Mouse (Mus musculus): ENCODE data around the gene Olfr329-ps. TPM values are rescaled to one million over a fixed set of nuclear protein-coding genes. Genes with fewer than 3 reads are reported as not detected.
"Not testable (repeated sequence)": the region's sequence is repeated elsewhere in the genome, so short reads cannot be mapped to it uniquely, and the experiment has no call there.

The Olfr329-ps gene
- not detected in 2 replicates for polyA plus RNA-seq (2015; fragmentation: Nextera tagmentation; extraction: Ambion mirVana)

DNA sequence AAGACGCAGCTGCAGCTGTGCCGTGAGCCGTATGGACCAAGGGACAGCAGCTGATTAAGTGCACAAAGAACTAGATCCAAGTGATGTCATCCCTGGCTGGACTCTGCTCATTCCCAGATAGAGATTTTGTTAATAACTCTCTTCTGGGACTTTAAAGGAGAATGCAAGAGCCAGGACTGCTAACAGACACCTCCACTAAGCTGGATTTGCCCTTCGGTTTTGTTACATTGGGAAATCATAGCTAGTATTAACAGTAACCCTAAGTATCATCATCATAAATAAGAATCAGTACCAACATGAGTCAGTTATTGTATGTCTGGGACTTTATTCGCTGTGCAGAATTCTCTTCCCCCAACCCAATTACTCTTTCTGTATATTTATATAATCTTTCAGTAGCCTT is at the start of gene Olfr329-ps:
Gene Olfr329-ps (minus strand): TSS at position 101 of the 400 bp plus-strand sequence.
- Histone ChIP-seq H3K4me2 (ENCODE audit: low read length) (no peak within 1 kb of the TSS), H3K9ac (ENCODE audit: low read depth, low read length) (no peak within 1 kb of the TSS), H3K4me3 (ENCODE audit: low read depth, low read length) (no peak within 1 kb of the TSS), H3K27ac (ENCODE audit: low read length) (no peak within 1 kb of the TSS), H3K9me3 (replicated peaks; ENCODE audit: control insufficient read depth, low read length, poor library complexity, severe bottlenecking) (no peaks in the 10 kb centered on the region), H3K36me3 (ENCODE audit: control insufficient read depth, insufficient read depth, low read length) (no peaks in the 10 kb centered on the region), H3K4me1 (ENCODE audit: control insufficient read depth, insufficient read depth, low read length) (no peaks in the 10 kb centered on the region), H3K27me3 (ENCODE audit: control insufficient read depth, insufficient read depth, low read depth, low read length) (no peaks in the 10 kb centered on the region)
- ATAC-seq, result no peak
- 89% methylated on average over 5 of the region's 5 CpGs for WGBS

DNA sequence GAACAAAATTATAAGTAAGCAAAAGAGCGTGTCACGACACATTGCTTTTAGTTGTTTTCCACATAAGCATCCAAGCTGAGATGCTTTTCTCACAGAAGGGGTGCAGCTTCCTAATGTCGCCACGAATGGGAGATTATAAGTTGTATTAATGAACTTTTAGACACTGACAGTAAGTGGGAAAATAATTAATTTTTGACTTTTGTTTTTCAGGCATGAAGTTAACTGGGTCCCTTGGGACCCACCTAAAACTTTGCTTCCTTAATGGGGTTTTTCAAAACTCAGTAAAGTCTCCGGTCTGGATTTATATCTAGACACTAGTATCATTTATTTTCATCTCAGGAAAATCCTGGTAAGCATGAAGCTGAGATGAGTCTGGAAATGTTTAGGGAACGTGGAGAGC is 48.6 kb upstream of the Olfr329-ps start, which contains the start of gene Olfr324:
Gene Olfr324 (plus strand): TSS at position 301 of the 400 bp plus-strand sequence.
- WGBS, result 86% methylated on average over 6 of the region's 6 CpGs
- H3K9ac ChIP-seq (ENCODE audit: low read depth, low read length), result no peak within 1 kb of the TSS

DNA sequence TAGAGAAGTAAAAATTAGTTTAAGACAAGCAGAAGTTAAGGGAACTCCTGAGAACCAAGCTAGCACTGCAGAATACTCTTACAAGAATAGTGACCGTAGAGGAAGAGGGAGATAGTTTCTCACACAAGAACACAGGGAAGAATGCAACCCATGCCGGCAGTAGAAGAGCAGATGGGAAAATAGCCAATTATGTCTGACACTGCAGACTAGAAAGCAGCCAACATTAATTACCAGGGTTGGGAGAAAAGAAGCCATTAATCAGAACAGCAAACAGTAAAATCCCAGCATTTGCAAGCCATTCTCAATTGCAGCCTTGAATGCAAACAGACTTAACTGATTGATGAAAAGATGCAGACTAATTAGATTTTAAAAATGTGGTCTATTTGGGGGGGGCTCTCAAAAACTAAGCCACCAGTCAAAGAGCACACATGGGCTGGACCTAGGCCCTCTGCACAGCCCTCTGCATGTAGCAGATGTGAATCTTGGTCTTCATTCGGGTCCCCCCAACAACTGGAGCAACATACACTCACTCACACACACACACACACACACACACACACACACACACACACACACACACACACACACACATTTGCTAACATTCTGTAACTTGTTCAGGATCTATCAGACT is 42.5 kb upstream of the Olfr329-ps start:
- no peak overlapping the region for H3K27ac ChIP-seq (ENCODE audit: low read length)
- ATAC-seq, result no peak

More for the DNA sequence above, 48.6 kb upstream of the Olfr329-ps start, which contains the start of gene Olfr324:
- Histone ChIP-seq H3K4me3 (ENCODE audit: low read depth, low read length) (no peak within 1 kb of the TSS), H3K9me3 (replicated peaks; ENCODE audit: control insufficient read depth, low read length, poor library complexity, severe bottlenecking) (no peaks in the 10 kb centered on the region), H3K27me3 (ENCODE audit: control insufficient read depth, insufficient read depth, low read depth, low read length) (no peaks in the 10 kb centered on the region), H3K36me3 (ENCODE audit: control insufficient read depth, insufficient read depth, low read length) (no peaks in the 10 kb centered on the region), H3K4me2 (ENCODE audit: low read length) (no peak within 1 kb of the TSS), H3K4me1 (ENCODE audit: control insufficient read depth, insufficient read depth, low read length) (no peaks in the 10 kb centered on the region), H3K27ac (ENCODE audit: low read length) (no peak within 1 kb of the TSS)
- no peak for ATAC-seq

DNA sequence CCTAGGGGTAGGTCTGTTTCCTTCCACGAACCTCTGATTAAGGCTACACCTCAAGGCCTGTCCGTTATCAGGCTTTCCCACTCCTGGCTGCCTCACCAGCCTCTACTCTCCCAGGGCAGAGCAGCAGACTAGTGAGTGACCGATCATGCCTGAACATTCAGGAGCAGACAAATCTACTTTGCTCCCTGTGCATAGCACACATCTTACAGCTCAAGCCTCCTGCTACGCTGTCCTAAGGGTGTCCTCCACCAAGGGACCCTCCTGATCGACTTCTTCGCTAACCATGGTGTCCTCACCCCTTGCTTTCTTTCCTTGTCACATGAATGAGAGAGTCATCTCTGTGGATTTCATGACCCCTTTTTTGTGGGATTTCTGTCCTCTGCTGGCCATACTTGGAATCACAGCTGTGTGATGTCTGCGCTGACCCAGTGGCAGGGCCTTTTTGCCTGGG is 41.7 kb upstream of the Olfr329-ps start:
- 70% methylated on average over 7 of the region's 7 CpGs for WGBS
- no peak for ATAC-seq
- Histone ChIP-seq H3K4me3 (ENCODE audit: low read depth, low read length) (no peak overlapping the region), H3K9ac (ENCODE audit: low read depth, low read length) (no peak overlapping the region), H3K36me3 (ENCODE audit: control insufficient read depth, insufficient read depth, low read length) (no peaks in the 10 kb centered on the region), H3K4me1 (ENCODE audit: control insufficient read depth, insufficient read depth, low read length) (no peaks in the 10 kb centered on the region), H3K9me3 (replicated peaks; ENCODE audit: control insufficient read depth, low read length, poor library complexity, severe bottlenecking) (no peaks in the 10 kb centered on the region), H3K27ac (ENCODE audit: low read length) (no peak overlapping the region), H3K27me3 (ENCODE audit: control insufficient read depth, insufficient read depth, low read depth, low read length) (no peaks in the 10 kb centered on the region), H3K4me2 (ENCODE audit: low read length) (no peak overlapping the region)

More for the DNA sequence above, 42.5 kb upstream of the Olfr329-ps start:
- H3K36me3 ChIP-seq (ENCODE audit: control insufficient read depth, insufficient read depth, low read length), result no peaks in the 10 kb centered on the region
- no peak overlapping the region for H3K4me2 ChIP-seq (ENCODE audit: low read length)
- H3K4me1 ChIP-seq (ENCODE audit: control insufficient read depth, insufficient read depth, low read length), result no peaks in the 10 kb centered on the region
- no peaks in the 10 kb centered on the region for H3K9me3 ChIP-seq (replicated peaks; ENCODE audit: control insufficient read depth, low read length, poor library complexity, severe bottlenecking)
- WGBS, result 60% methylated on average over 3 of the region's 3 CpGs
- no peak overlapping the region for H3K9ac ChIP-seq (ENCODE audit: low read depth, low read length)
- H3K4me3 ChIP-seq (ENCODE audit: low read depth, low read length), result no peak overlapping the region
- no peaks in the 10 kb centered on the region for H3K27me3 ChIP-seq (ENCODE audit: control insufficient read depth, insufficient read depth, low read depth, low read length)

DNA sequence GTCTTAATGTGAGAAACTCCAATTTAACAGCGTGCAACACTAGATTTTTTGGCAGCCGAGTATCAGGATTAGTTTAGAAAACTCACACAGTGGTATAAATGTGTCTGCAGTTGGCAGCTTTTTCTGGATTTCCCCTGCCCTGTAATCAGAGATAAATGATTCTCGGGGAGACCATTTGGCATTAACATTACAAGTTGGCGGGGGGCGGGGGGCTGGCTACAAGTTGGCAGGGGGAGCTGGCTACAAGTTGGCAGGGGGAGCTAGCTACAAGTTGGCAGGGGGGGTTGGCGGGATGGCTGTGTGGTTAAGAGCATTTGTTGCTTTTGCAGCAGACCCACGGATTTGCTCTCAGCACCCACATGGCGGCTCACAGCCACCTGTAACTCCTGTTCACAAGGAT is 32.4 kb upstream of the Olfr329-ps start:
- H3K36me3 ChIP-seq (ENCODE audit: control insufficient read depth, insufficient read depth, low read length), result no peaks in the 10 kb centered on the region
- WGBS, result 80% methylated on average over 8 of the region's 8 CpGs
- H3K4me2 ChIP-seq (ENCODE audit: low read length), result no peak overlapping the region
- H3K27ac ChIP-seq (ENCODE audit: low read length), result no peak overlapping the region
- no peak overlapping the region for H3K9ac ChIP-seq (ENCODE audit: low read depth, low read length)
- no peaks in the 10 kb centered on the region for H3K27me3 ChIP-seq (ENCODE audit: control insufficient read depth, insufficient read depth, low read depth, low read length)
- no peaks in the 10 kb centered on the region for H3K4me1 ChIP-seq (ENCODE audit: control insufficient read depth, insufficient read depth, low read length)
- H3K4me3 ChIP-seq (ENCODE audit: low read depth, low read length), result no peak overlapping the region
- no peaks in the 10 kb centered on the region for H3K9me3 ChIP-seq (replicated peaks; ENCODE audit: control insufficient read depth, low read length, poor library complexity, severe bottlenecking)
- no peak for ATAC-seq

DNA sequence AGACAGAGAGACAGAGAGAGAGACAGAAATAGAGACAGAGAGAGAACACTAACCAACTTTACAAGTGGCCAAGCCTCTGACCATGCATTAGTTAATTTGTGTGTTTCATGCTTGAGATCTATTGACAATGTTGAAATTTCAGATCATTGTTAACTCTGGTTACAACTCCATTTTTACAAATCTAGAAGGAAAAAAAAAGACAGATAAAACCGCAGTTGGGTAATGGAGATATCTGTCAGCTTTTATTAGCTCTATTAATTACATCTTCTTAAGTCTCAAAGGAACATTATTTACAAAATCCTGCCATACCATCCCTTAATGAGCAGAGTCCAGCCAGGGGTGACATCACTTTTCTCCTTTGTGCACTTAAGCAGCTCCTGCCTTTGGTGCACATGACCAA is 31.2 kb upstream of the Olfr329-ps start, which contains the start of gene Olfr325:
Gene Olfr325 (plus strand): TSS at position 301 of the 400 bp plus-strand sequence.
- Histone ChIP-seq H3K36me3 (ENCODE audit: control insufficient read depth, insufficient read depth, low read length) (no peaks in the 10 kb centered on the region), H3K4me3 (ENCODE audit: low read depth, low read length) (no peak within 1 kb of the TSS), H3K27me3 (ENCODE audit: control insufficient read depth, insufficient read depth, low read depth, low read length) (no peaks in the 10 kb centered on the region), H3K9ac (ENCODE audit: low read depth, low read length) (no peak within 1 kb of the TSS), H3K9me3 (replicated peaks; ENCODE audit: control insufficient read depth, low read length, poor library complexity, severe bottlenecking) (no peaks in the 10 kb centered on the region), H3K4me2 (ENCODE audit: low read length) (no peak within 1 kb of the TSS), H3K4me1 (ENCODE audit: control insufficient read depth, insufficient read depth, low read length) (no peaks in the 10 kb centered on the region), H3K27ac (ENCODE audit: low read length) (no peak within 1 kb of the TSS)
- 88% methylated on average over 1 of the region's 1 CpGs for WGBS
- ATAC-seq, result no peak

DNA sequence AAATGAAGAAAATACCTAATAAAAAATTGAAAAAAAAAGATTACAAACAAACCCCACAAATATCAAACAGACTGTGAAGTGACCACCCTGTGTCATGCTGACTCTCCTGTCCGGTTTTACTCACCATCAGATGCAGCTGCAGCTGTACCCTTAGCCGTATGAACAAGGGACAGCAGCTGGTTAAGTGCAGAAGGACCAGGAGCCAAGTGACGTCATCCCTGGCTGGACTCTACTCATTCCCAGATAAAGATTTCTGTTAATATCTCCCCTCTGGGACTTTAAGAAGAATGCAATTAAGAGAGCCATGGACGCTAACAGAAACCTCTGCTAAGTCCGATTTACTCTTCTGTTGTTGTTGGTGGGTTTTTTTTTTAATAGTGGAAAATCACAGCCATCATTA is 24.2 kb upstream of the Olfr329-ps start, which contains the start of gene Olfr224:
Gene Olfr224 (minus strand): TSS at position 149 of the 400 bp plus-strand sequence.
- no peak for ATAC-seq
- Histone ChIP-seq H3K36me3 (ENCODE audit: control insufficient read depth, insufficient read depth, low read length) (no peaks in the 10 kb centered on the region), H3K9ac (ENCODE audit: low read depth, low read length) (no peak within 1 kb of the TSS), H3K4me1 (ENCODE audit: control insufficient read depth, insufficient read depth, low read length) (no peaks in the 10 kb centered on the region), H3K9me3 (replicated peaks; ENCODE audit: control insufficient read depth, low read length, poor library complexity, severe bottlenecking) (no peaks in the 10 kb centered on the region), H3K27ac (ENCODE audit: low read length) (no peak within 1 kb of the TSS), H3K27me3 (ENCODE audit: control insufficient read depth, insufficient read depth, low read depth, low read length) (no peaks in the 10 kb centered on the region), H3K4me3 (ENCODE audit: low read depth, low read length) (no peak within 1 kb of the TSS), H3K4me2 (ENCODE audit: low read length) (no peak within 1 kb of the TSS)
- WGBS, result 81% methylated on average over 5 of the region's 5 CpGs

DNA sequence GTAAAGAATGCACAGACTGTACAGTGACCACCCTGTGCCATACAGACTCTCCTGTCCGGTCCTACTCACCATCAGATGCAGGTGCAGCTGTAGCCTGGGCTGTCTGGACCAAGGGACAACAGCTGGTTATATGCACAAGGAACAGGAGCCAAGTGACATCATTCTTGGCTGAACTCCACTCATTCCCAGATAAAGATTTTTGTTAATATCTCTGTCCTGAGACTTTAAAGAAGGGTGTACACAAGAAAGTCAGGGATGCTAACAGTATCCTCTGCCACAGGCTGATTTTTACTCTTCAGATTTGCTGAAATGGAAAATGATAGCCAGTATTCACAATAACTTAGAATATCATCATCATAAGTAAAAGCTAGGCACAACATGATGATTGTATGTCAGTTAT is 9.3 kb upstream of the Olfr329-ps start, which contains the start of gene Olfr328:
Gene Olfr328 (minus strand): TSS at position 101 of the 400 bp plus-strand sequence.
- Histone ChIP-seq H3K27ac (ENCODE audit: low read length) (no peak within 1 kb of the TSS), H3K4me2 (ENCODE audit: low read length) (no peak within 1 kb of the TSS), H3K4me1 (ENCODE audit: control insufficient read depth, insufficient read depth, low read length) (no peaks in the 10 kb centered on the region), H3K27me3 (ENCODE audit: control insufficient read depth, insufficient read depth, low read depth, low read length) (no peaks in the 10 kb centered on the region), H3K9me3 (replicated peaks; ENCODE audit: control insufficient read depth, low read length, poor library complexity, severe bottlenecking) (no peaks in the 10 kb centered on the region), H3K9ac (ENCODE audit: low read depth, low read length) (no peak within 1 kb of the TSS), H3K36me3 (ENCODE audit: control insufficient read depth, insufficient read depth, low read length) (no peaks in the 10 kb centered on the region), H3K4me3 (ENCODE audit: low read depth, low read length) (no peak within 1 kb of the TSS)
- 88% methylated on average over 1 of the region's 1 CpGs for WGBS
- ATAC-seq, result no peak

DNA sequence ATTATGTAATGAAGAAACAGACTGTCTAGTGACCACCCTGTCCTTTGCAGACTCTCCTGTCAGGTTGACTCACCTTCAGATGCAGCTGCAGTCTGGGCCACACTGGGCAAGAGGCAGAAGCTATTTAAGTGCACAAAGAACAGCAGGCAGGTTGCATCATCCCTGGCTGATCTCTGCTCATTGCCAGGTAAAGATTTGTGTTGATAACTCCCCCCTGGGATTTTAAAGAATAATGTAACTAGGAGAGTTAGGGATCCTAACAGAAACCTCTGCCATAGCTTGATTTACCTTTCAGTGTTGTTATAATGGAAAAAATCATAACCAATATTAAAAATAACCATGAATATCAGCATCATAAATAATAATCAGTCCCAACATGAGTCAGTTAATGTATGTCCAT is 11.5 kb downstream of the Olfr329-ps start, which contains the start of gene Olfr330:
Gene Olfr330 (minus strand): TSS at position 101 of the 400 bp plus-strand sequence.
- H3K36me3 ChIP-seq (ENCODE audit: control insufficient read depth, insufficient read depth, low read length); H3K4me1 ChIP-seq (ENCODE audit: control insufficient read depth, insufficient read depth, low read length); ATAC-seq; H3K27ac ChIP-seq (ENCODE audit: low read length); H3K27me3 ChIP-seq (ENCODE audit: control insufficient read depth, insufficient read depth, low read depth, low read length); H3K9me3 ChIP-seq (replicated peaks; ENCODE audit: control insufficient read depth, low read length, poor library complexity, severe bottlenecking); H3K9ac ChIP-seq (ENCODE audit: low read depth, low read length); H3K4me2 ChIP-seq (ENCODE audit: low read length); H3K4me3 ChIP-seq (ENCODE audit: low read depth, low read length): not testable (repeated sequence)
